ENCODE assay signal across 9 mouse cellular contexts in genomic region chr19:55925425-55925803, GRCm38 (mm10).
DNase-seq lines count a peak whose midpoint lies in the region; ATAC-seq lines count a peak whose summit lies in the region.
"Had no signal": no experiment of that assay in that cellular context is flagged by ENCODE, and none has a peak within 500 bp of the region (broad histone marks: within the 10 kb centered on the region; RNA-seq: fewer than 3 reads in every experiment).

No protein-coding gene starts in this region.

- peaks cover 20% of the 10 kb centered on the region for H3K4me1 ChIP-seq in kidney, embryonic 15.5 days
- H3K4me1 ChIP-seq in embryonic facial prominence, embryonic 14.5 days (ENCODE audit: control insufficient read depth, insufficient read depth, low read length), result no peaks in the 10 kb centered on the region
- H3K4me1 ChIP-seq in midbrain, embryonic 15.5 days, result peaks cover 23% of the 10 kb centered on the region

- intact Hi-C loops in left cerebral cortex, postnatal 14 days (cut with DNase I), result no loop called here

- 57% methylated on average over 7 of the region's 7 CpGs for WGBS in kidney, embryonic 15.5 days
- 75% methylated on average over 7 of the region's 7 CpGs for WGBS in embryonic facial prominence, embryonic 14.5 days
- WGBS in midbrain, embryonic 15.5 days, result 55% methylated on average over 7 of the region's 7 CpGs

- no peak for ATAC-seq in kidney, embryonic 15.5 days (replicated peaks; ENCODE audit: low FRiP score)
- ATAC-seq in embryonic facial prominence, embryonic 14.5 days (ENCODE audit: low read depth), result no peak
- ATAC-seq in midbrain, embryonic 15.5 days (replicated peaks), result no peak

- H3K9ac ChIP-seq in kidney, embryonic 15.5 days, result no peak overlapping the region
- no peak overlapping the region for H3K9ac ChIP-seq in embryonic facial prominence, embryonic 14.5 days (ENCODE audit: low read depth, low read length)
- H3K9ac ChIP-seq in midbrain, embryonic 15.5 days, result no peak overlapping the region
- H3K9ac ChIP-seq: limb, embryonic 13.5 days had no signal

- no peaks in the 10 kb centered on the region for H3K9me3 ChIP-seq in kidney, embryonic 15.5 days (replicated peaks)
- no peaks in the 10 kb centered on the region for H3K9me3 ChIP-seq in embryonic facial prominence, embryonic 14.5 days (ENCODE audit: control insufficient read depth, low read length)
- H3K9me3 ChIP-seq in midbrain, embryonic 15.5 days, result no peaks in the 10 kb centered on the region
- H3K9me3 ChIP-seq: limb, embryonic 13.5 days had no signal

- peaks cover 40% of the 10 kb centered on the region for H3K36me3 ChIP-seq in kidney, embryonic 15.5 days
- H3K36me3 ChIP-seq in embryonic facial prominence, embryonic 14.5 days (ENCODE audit: control insufficient read depth, insufficient read depth, low read length), result peaks cover 70% of the 10 kb centered on the region
- no peaks in the 10 kb centered on the region; the same call in 1 of the 2 replicates for H3K36me3 ChIP-seq in midbrain, embryonic 15.5 days (replicated peaks)

- H3K4me3 ChIP-seq in kidney, embryonic 15.5 days (replicated peaks), result no peak overlapping the region
- H3K4me3 ChIP-seq in embryonic facial prominence, embryonic 14.5 days (ENCODE audit: low read depth, low read length), result no peak overlapping the region
- no peak overlapping the region for H3K4me3 ChIP-seq in midbrain, embryonic 15.5 days
- H3K4me3 ChIP-seq: limb, embryonic 13.5 days had no signal

- DNase-seq in kidney, postnatal 36 days, result peak; percentile 21 to 42
- DNase-seq in c-Kit-positive CD71-negative TER-119-negative erythroid progenitor cells, embryonic 14.5 days (ENCODE audit: low read depth), result peak; percentile 36
- DNase-seq in embryonic facial prominence, embryonic 14.5 days (ENCODE audit: low spot score), result peak; percentile 42
- no peak for DNase-seq in left cerebral cortex, postnatal 14 days (ENCODE audit: low spot score in 2 of 2)
- DNase-seq in gastrocnemius, postnatal 4 days (ENCODE audit: low spot score in 2 of 2), result no peak
- DNase-seq: kidney, adult 11 months had no signal

- H3K27me3 ChIP-seq in kidney, embryonic 15.5 days, result no peaks in the 10 kb centered on the region
- H3K27me3 ChIP-seq in embryonic facial prominence, embryonic 14.5 days (replicated peaks; ENCODE audit: control insufficient read depth, insufficient read depth, low read length), result no peaks in the 10 kb centered on the region
- no peaks in the 10 kb centered on the region for H3K27me3 ChIP-seq in midbrain, embryonic 15.5 days (replicated peaks)
- H3K27me3 ChIP-seq: limb, embryonic 13.5 days had no signal

- no peak overlapping the region for H3K4me2 ChIP-seq in kidney, embryonic 15.5 days
- H3K4me2 ChIP-seq in embryonic facial prominence, embryonic 14.5 days (ENCODE audit: low read depth, low read length), result no peak overlapping the region
- no peak overlapping the region for H3K4me2 ChIP-seq in midbrain, embryonic 15.5 days
- H3K4me2 ChIP-seq: limb, embryonic 13.5 days had no signal

- H3K27ac ChIP-seq in kidney, embryonic 15.5 days, result no peak overlapping the region
- H3K27ac ChIP-seq in embryonic facial prominence, embryonic 14.5 days (replicated peaks; ENCODE audit: low read depth, low read length), result no peak overlapping the region
- peak overlapping the region; percentile 76; the same call in 1 of the 2 replicates for H3K27ac ChIP-seq in midbrain, embryonic 15.5 days
- H3K27ac ChIP-seq: limb, embryonic 13.5 days had no signal

Comparison
In these comparisons a context has a peak if more than half of its experiments do, and no peak if none do; other contexts are left out.
1. DNase-seq: peak in kidney, postnatal 36 days (2 of 2), c-Kit-positive CD71-negative TER-119-negative erythroid progenitor cells, embryonic 14.5 days (single experiment) and embryonic facial prominence, embryonic 14.5 days (single experiment); none in left cerebral cortex, postnatal 14 days (0 of 2) and gastrocnemius, postnatal 4 days (0 of 2).